Comparison of ENCODE assay signal across 9 mouse cellular contexts in genomic region chr13:60685216-60685615, GRCm38 (mm10).
A peak's percentile ranks its signal among the peaks of the same experiment; 100 is the strongest.
DNase-seq lines count a peak whose midpoint lies in the region; ATAC-seq lines count a peak whose summit lies in the region.
"Had no signal": no experiment of that assay in that cellular context is flagged by ENCODE, and none has a peak within 500 bp of the region (broad histone marks: within the 10 kb centered on the region; RNA-seq: fewer than 3 reads in every experiment).

No protein-coding gene starts in this region.

- H3K4me3 ChIP-seq in lung, embryonic 15.5 days = no peak overlapping the region
- H3K4me3 ChIP-seq in heart, embryonic 11.5 days (ENCODE audit: low read depth, low read length) = no peak overlapping the region
- H3K4me3 ChIP-seq in liver, embryonic 15.5 days (replicated peaks) = no peak overlapping the region
- H3K4me3 ChIP-seq: myocyte had no signal

- peak; percentile 41 for DNase-seq in adrenal gland, postnatal 10 days
- DNase-seq in adrenal gland, postnatal 36 days = no peak
- DNase-seq in lung, postnatal 14 days = no peak
- no peak for DNase-seq in thymus, postnatal 4 days

- peaks cover 47% of the 10 kb centered on the region for H3K4me1 ChIP-seq in lung, embryonic 15.5 days
- peaks cover 31% of the 10 kb centered on the region for H3K4me1 ChIP-seq in heart, embryonic 11.5 days (ENCODE audit: control insufficient read depth, insufficient read depth, low read length)
- peaks cover 43% of the 10 kb centered on the region for H3K4me1 ChIP-seq in liver, embryonic 15.5 days (replicated peaks)

- no peak overlapping the region for H3K9ac ChIP-seq in lung, embryonic 15.5 days
- H3K9ac ChIP-seq in heart, embryonic 11.5 days (ENCODE audit: low read depth, low read length) = no peak overlapping the region
- no peak overlapping the region for H3K9ac ChIP-seq in liver, embryonic 15.5 days

- peak overlapping the region; percentile 83 for H3K27ac ChIP-seq in lung, embryonic 15.5 days
- peak overlapping the region; percentile 59 for H3K27ac ChIP-seq in heart, embryonic 11.5 days (ENCODE audit: low read depth, low read length)
- H3K27ac ChIP-seq in liver, embryonic 15.5 days (replicated peaks) = peak overlapping the region; percentile 67

- peak; percentile 21; the same call in 1 of the 2 replicates for ATAC-seq in lung, embryonic 15.5 days (ENCODE audit: borderline replicate concordance, extremely low read depth, low FRiP score, low TSS enrichment)
- ATAC-seq in heart, embryonic 11.5 days (replicated peaks; ENCODE audit: insufficient number of reproducible peaks, low FRiP score, low TSS enrichment) = no peak
- ATAC-seq in liver, embryonic 15.5 days (ENCODE audit: insufficient read depth) = no peak
- no peak for ATAC-seq in inflammation-experienced regulatory T-cells, adult 6 months

- no peaks in the 10 kb centered on the region for H3K9me3 ChIP-seq in lung, embryonic 15.5 days
- no peaks in the 10 kb centered on the region for H3K9me3 ChIP-seq in heart, embryonic 11.5 days (replicated peaks; ENCODE audit: control insufficient read depth, low read length)
- no peaks in the 10 kb centered on the region for H3K9me3 ChIP-seq in liver, embryonic 15.5 days (replicated peaks)

- no peaks in the 10 kb centered on the region for H3K36me3 ChIP-seq in lung, embryonic 15.5 days
- H3K36me3 ChIP-seq in heart, embryonic 11.5 days (ENCODE audit: control insufficient read depth, insufficient read depth, low read length) = no peaks in the 10 kb centered on the region
- H3K36me3 ChIP-seq in liver, embryonic 15.5 days (replicated peaks) = peaks cover 4% of the 10 kb centered on the region; the same call in 1 of the 2 replicates

- WGBS in lung, embryonic 15.5 days = 56% methylated on average over 6 of the region's 6 CpGs
- 72% methylated on average over 6 of the region's 6 CpGs for WGBS in heart, embryonic 11.5 days (ENCODE audit: insufficient replicate concordance)
- WGBS in liver, embryonic 15.5 days (ENCODE audit: insufficient replicate concordance) = 78% methylated on average over 6 of the region's 6 CpGs

- H3K27me3 ChIP-seq in lung, embryonic 15.5 days = no peaks in the 10 kb centered on the region
- no peaks in the 10 kb centered on the region for H3K27me3 ChIP-seq in heart, embryonic 11.5 days (ENCODE audit: control insufficient read depth, insufficient read depth, low read length)
- H3K27me3 ChIP-seq in liver, embryonic 15.5 days = no peaks in the 10 kb centered on the region

- H3K4me2 ChIP-seq in lung, embryonic 15.5 days = no peak overlapping the region
- H3K4me2 ChIP-seq in heart, embryonic 11.5 days = no peak overlapping the region
- H3K4me2 ChIP-seq in liver, embryonic 15.5 days = no peak overlapping the region
